Mouse (Mus musculus) thymus, adult 2 months (tissue): ENCODE results near the gene Chrm3.

ENCODE experiments used
- CTCF ChIP-seq: fragments of 200-500 bp; IDR thresholded peaks from 2 replicates; pipeline ENCODE4 v1.5.1; 2012; ENCODE audit warnings: mild to moderate bottlenecking, control low read depth, low read length, moderate library complexity, borderline replicate concordance; ENCODE audit not compliant: control insufficient read depth, poor library complexity, insufficient read depth; ENCODE audit errors: extremely low read depth
- POLR2A ChIP-seq: fragments of 200-500 bp; IDR thresholded peaks from 2 replicates; pipeline ENCODE4 v1.6.1; 2012; ENCODE audit warnings: mild to moderate bottlenecking, low read length, control low read depth, moderate library complexity; ENCODE audit not compliant: control insufficient read depth, poor library complexity, insufficient read depth; ENCODE audit errors: extremely low read depth

DNA sequence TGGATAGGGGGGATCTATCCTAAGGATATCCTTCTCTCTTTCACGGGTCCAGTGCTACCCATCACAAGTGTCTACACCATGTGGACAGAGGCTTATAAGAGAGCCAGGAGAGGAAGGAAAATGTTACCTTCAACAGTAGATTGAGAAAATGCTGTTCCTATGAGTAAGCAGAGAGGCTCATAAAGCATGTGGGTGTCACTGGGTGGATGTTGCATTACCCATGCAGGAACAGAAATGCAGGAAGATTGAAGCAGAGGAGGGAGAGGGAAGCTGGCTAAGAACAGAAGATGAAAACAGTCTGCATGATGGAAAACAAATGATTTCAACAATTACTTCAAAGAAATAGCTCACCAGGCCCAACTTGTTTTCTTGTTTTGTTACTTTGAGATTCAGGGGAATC lies 85.7 kb downstream of the Chrm3 start:
- TF ChIP-seq CTCF (no peak), POLR2A (no peak)
